Mouse (Mus musculus) stomach, embryonic 14.5 days (tissue): ENCODE results near the gene Tex2. TPM values are rescaled to one million over a fixed set of nuclear protein-coding genes. Genes with fewer than 3 reads are reported as not detected.
"Not testable (repeated sequence)": the region's sequence is repeated elsewhere in the genome, so short reads cannot be mapped to it uniquely, and the experiment has no call there.

ENCODE experiments used
- ATAC-seq: fragments of 200-750 bp; cut with Nextera tagmentation; 2 replicates; pipeline ENCODE4 v1.8.0; 2017; ENCODE audit warnings: low read depth, moderate TSS enrichment; ENCODE audit not compliant: insufficient number of reproducible peaks, insufficient read depth, low FRiP score
- H3K27ac ChIP-seq: fragments of 300-500 bp; sonication (generic); 2 replicates; pipeline ENCODE4 v1.5.1; 2014; ENCODE audit warnings: mild to moderate bottlenecking, low read length, moderate library complexity, mixed read lengths
- H3K27me3 ChIP-seq: fragments of 300-500 bp; sonication (generic); 2 replicates; pipeline ENCODE4 v1.6.1; 2014; ENCODE audit warnings: low read length, control low read depth, mixed read lengths; ENCODE audit not compliant: control insufficient read depth, insufficient read depth
- H3K36me3 ChIP-seq: fragments of 300-500 bp; sonication (generic); 2 replicates; pipeline ENCODE4 v1.6.1; 2014; ENCODE audit warnings: mild to moderate bottlenecking, control low read depth, low read length, moderate library complexity, mixed read lengths; ENCODE audit not compliant: control insufficient read depth, insufficient read depth
- H3K4me1 ChIP-seq: fragments of 300-500 bp; sonication (generic); 2 replicates; pipeline ENCODE4 v1.6.1; 2014; ENCODE audit warnings: low read length, control low read depth, mixed read lengths; ENCODE audit not compliant: control insufficient read depth, insufficient read depth
- H3K4me2 ChIP-seq: fragments of 300-500 bp; sonication (generic); replicated peaks from 2 replicates; pipeline ENCODE4 v1.6.1; 2014; ENCODE audit warnings: low read depth, low read length, control low read depth
- H3K4me3 ChIP-seq: fragments of 300-500 bp; sonication (generic); 2 replicates; pipeline ENCODE4 v1.5.1; 2014; ENCODE audit warnings: low read depth, low read length, control low read depth
- H3K9ac ChIP-seq: fragments of 300-500 bp; sonication (generic); replicated peaks from 2 replicates; pipeline ENCODE4 v1.6.1; 2014; ENCODE audit warnings: low read depth, mild to moderate bottlenecking, control low read depth, low read length, moderate library complexity, mixed read lengths
- H3K9me3 ChIP-seq: fragments of 300-500 bp; sonication (generic); 2 replicates; pipeline ENCODE4 v1.6.1; 2016; ENCODE audit warnings: low read depth, low read length, control low read depth; ENCODE audit not compliant: control insufficient read depth
- WGBS: fragments of 180-500 bp; shearing (Covaris S2); extraction: QIAGEN DNeasy Blood & Tissue Kit; methylation state at CpG from one replicate; pipeline ENCODE4 v1.1.7; 2014; 5-methylcytosine and 5-hydroxymethylcytosine counted together
- polyA plus RNA-seq: library from polyadenylated mRNA; unstranded; fragments of >200 nt; fragmentation: Nextera tagmentation; extraction: Ambion mirVana; gene quantifications from 2 replicates; pipeline ENCODE4 v1.2.1, GENCODE M21; 2014

The Tex2 gene
- 9.8 and 11.7 TPM in 2 replicates for polyA plus RNA-seq

DNA sequence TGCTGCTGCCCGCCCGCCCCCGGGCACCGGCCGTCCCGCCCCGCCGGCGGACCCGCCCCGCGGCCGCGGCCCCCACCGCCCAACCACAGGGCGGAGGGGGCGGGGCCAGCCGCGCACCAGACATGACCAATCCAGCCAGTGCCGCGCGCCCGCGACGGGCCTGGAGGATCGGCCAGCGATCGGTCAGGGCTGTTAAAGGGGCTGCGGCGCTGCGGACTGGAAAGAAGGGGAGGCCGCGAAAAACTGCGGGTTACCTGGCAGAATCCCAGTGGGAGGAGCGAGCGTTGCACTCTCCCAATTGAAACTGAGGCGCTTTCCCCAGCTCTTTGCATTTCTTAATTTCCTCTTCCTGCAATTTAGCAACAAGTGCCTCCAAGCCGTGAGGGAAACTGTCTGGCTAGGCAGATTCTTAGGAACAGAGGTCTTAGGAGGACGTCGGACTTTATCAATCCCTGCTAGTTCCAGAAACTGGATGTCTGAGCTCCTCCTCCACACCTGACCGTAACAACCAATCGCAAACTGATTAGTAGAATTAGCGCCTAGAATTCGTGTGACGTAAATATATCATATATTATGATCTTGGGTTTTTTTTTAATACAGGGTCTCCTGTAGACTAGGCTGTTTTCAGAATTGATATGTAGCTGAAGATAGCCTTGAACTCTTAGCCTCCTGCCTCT is at the start of gene Tex2:
Tex2 (minus strand) TSS at position 463 of the 677 bp plus-strand sequence.
- peak within 1 kb of the TSS; percentile 88 for H3K4me2 ChIP-seq
- under 1% methylated on average over 45 of the region's 45 CpGs for WGBS
- peak within 1 kb of the TSS; percentile 99 for H3K4me3 ChIP-seq
- no peaks in the 10 kb centered on the region for H3K9me3 ChIP-seq
- no peaks in the 10 kb centered on the region for H3K36me3 ChIP-seq
- peak within 1 kb of the TSS; percentile 80 for H3K27ac ChIP-seq
- H3K27me3 ChIP-seq = no peaks in the 10 kb centered on the region
- ATAC-seq = peak; percentile 94
- peak within 1 kb of the TSS; percentile 61 for H3K9ac ChIP-seq
- H3K4me1 ChIP-seq = peaks cover 9% of the 10 kb centered on the region; the same call in 1 of the 2 replicates

DNA sequence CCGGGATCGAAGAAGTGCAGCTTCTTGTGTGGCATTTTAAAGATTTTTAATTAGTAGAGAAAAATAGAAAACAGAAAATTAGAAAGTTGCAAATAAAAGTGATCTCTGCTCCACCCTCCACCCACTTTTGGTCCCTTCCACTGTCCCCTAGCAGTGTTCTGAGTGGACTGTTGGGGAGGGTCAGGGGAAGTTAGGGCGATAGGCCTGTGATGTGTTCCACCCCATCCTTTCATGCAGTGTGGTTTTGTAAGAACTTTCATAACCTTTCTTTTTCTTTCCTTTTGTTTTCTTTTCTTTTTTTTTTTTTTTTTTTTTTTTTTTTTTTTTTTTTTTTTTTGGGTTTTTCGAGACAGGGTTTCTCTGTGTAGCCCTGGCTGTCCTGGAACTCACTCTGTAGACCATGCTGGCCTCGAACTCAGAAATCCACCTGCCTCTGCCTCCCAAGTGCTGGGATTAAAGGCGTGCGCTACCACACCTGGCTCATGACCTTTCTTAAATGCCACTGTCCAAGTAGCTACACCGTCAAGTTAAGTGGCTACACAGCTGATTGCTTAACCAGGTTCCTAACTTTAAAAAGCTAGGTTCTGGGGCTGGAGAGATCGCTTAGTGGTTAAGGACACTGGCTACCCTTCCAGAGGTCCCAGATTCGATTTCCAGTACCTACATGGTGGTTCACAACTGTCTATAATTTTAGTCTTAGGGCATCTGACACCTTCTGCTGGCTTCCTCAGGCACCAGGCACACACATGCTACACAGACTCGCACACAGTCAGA is 49.6 kb upstream of the Tex2 start:
- WGBS = 85% methylated on average over 10 of the region's 11 CpGs
- H3K4me3 ChIP-seq = no peak overlapping the region

DNA sequence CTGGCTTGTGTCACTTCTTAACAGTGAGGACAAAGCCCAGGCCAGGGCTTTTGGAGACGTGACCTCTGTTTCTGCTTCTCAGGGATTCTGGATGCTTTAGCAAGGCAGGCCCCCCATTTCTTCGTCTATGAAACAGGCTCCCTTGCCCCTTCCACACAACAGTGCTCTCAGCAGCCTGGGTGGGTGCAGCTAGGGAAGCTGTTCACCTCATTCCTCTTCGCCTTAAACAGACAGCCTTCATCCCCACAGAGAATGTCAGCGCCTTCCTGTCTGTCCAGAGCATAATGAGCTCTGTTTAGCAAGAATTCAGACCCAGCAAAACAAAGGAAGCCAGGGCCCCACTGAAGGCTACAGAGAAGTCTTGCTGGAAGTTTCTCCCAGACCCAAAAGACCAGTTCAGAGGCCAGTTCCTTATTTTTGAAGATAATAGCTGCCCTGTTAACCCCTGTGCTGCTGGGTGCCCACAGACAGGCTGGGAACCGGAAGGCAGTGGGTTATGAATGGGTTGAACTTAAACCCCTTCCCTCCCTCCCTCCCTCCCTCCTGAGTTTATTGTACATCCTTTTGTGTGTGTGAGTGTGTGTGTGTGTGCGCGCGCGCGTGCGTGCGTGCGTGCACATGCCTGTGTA is 47.3 kb upstream of the Tex2 start:
- Histone ChIP-seq H3K4me2 (no peak overlapping the region), H3K36me3 (no peaks in the 10 kb centered on the region), H3K9ac (no peak overlapping the region), H3K4me1 (peaks cover 27% of the 10 kb centered on the region), H3K27me3 (no peaks in the 10 kb centered on the region), H3K4me3 (no peak overlapping the region), H3K9me3 (no peaks in the 10 kb centered on the region), H3K27ac (peak overlapping the region; percentile 90)
- WGBS = 74% methylated on average over 13 of the region's 13 CpGs
- no peak for ATAC-seq

More for the DNA sequence above, 49.6 kb upstream of the Tex2 start:
- no peak for ATAC-seq
- no peaks in the 10 kb centered on the region for H3K36me3 ChIP-seq
- H3K27me3 ChIP-seq = no peaks in the 10 kb centered on the region
- no peak overlapping the region for H3K9ac ChIP-seq
- no peak overlapping the region for H3K27ac ChIP-seq
- no peaks in the 10 kb centered on the region for H3K9me3 ChIP-seq
- H3K4me1 ChIP-seq = peaks cover 23% of the 10 kb centered on the region
- H3K4me2 ChIP-seq = no peak overlapping the region

DNA sequence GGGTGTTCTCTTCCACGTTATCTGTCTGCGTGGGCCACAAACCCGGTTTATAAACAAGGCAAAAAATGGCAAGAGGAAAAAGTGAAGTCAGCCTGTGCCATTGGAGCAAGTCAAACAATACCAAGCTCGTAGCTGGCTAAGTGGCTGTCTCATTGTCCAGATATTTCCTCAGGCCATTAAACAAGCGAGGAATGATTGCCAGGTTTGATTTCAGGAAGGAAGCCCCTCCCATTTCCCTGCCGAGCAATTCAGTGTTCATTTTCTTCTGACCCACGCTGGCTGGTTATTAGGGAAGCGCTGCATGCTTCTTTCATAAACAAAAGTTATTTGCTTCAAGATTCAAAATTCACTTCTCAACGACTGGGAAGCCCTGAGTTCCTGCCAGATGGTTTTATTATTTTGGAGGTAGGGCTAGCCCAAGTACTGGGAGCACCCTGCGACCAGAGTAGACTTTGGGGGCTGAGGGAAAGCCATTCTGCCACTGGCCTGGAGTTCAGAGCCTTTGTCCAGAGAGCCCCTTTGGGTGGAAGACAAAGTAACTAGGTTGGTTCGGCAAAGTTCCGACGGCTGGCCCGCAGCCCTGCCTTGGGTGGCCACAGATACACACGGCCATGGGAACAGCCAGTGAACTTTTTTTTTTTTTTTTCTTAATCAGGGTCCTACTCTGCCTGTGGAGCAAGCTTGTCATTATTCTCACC is 46.5 kb upstream of the Tex2 start:
- WGBS = 46% methylated on average over 15 of the region's 15 CpGs
- Histone ChIP-seq H3K27me3 (no peaks in the 10 kb centered on the region), H3K4me2 (no peak overlapping the region), H3K4me1 (peaks cover 27% of the 10 kb centered on the region), H3K4me3 (no peak overlapping the region), H3K27ac (peak overlapping the region; percentile 90), H3K9ac (no peak overlapping the region), H3K36me3 (no peaks in the 10 kb centered on the region), H3K9me3 (no peaks in the 10 kb centered on the region)
- no peak for ATAC-seq

DNA sequence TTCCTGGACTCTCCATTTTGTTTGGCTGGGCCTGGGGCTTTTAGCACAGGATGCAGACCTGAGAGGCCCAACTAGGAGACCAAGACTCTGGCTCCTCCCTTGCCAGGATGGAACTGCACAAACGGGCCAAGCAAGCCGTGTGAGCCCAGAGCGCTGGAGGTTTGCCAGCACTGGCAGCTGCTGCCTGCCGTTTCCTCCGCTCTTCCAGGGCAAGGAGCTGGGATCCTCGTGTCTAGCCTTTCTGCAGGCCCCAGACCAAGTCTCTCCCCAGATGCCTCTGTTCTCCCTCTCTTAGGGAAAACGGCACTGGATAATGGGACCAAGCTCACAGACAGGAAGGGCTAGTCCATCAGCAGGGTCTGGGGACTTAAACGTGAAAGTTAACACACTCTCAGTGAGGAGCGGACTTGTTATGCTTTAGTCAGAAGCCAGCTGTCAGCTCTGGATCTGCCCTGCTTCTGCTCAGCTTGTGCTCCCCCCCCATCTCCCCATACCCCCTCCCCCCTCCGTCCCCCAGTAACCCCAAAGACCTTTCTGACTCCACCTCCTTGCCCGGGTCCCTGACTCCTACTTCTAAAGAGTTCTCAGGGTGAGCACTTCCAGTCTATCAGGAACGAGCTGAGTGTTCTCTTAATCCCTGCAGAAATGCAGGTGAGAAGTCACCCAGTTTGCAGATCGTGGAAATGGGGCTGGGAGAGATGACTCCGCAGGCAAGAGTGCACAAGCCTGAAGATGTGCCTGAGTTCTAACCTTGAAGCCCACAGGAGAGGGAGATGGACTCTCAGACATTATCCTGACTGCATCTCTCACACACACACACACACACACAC is 45.0 kb upstream of the Tex2 start:
- no peak overlapping the region for H3K4me3 ChIP-seq
- peaks cover 27% of the 10 kb centered on the region for H3K4me1 ChIP-seq
- H3K4me2 ChIP-seq = no peak overlapping the region
- no peaks in the 10 kb centered on the region for H3K36me3 ChIP-seq
- 10% methylated on average over 14 of the region's 14 CpGs for WGBS
- H3K9ac ChIP-seq = 0 out of 2 replicates have a peak overlapping the region, but pooled peaks have one; percentile 6
- ATAC-seq = peak; percentile 73
- no peaks in the 10 kb centered on the region for H3K9me3 ChIP-seq
- peak overlapping the region; percentile 90 for H3K27ac ChIP-seq
- H3K27me3 ChIP-seq = no peaks in the 10 kb centered on the region

GRCm38 (mm10) chr11:106656896-106657498 is 43.8 kb upstream of the Tex2 start:
- not testable (repeated sequence) for H3K27ac ChIP-seq, H3K9ac ChIP-seq, H3K4me2 ChIP-seq, H3K9me3 ChIP-seq, H3K36me3 ChIP-seq, ATAC-seq, H3K4me3 ChIP-seq, H3K27me3 ChIP-seq
- H3K4me1 ChIP-seq = peaks cover 27% of the 10 kb centered on the region
- 70% methylated on average over 5 of the region's 5 CpGs for WGBS

- WGBS = 21% methylated on average over 13 of the region's 13 CpGs
- Histone ChIP-seq H3K4me3 (no peak overlapping the region), H3K27ac (no peak overlapping the region), H3K36me3 (no peaks in the 10 kb centered on the region), H3K4me1 (no peaks in the 10 kb centered on the region), H3K9ac (no peak overlapping the region), H3K27me3 (no peaks in the 10 kb centered on the region), H3K4me2 (no peak overlapping the region), H3K9me3 (no peaks in the 10 kb centered on the region)
- ATAC-seq = no peak
Observed at GRCm38 (mm10) chr11:106648347-106648746, 35.1 kb upstream of the Tex2 start.
